Mouse (Mus musculus) spleen, postnatal 4 days (tissue): ENCODE results near the gene Crb3.
"Not testable (repeated sequence)": the region's sequence is repeated elsewhere in the genome, so short reads cannot be mapped to it uniquely, and the experiment has no call there.

Source experiments
- DNase-seq, 2 experiments: peaks; one replicate each; pipeline ENCODE4 v3.0.0; 2022; ENCODE audit warnings: low spot score in 2 of 2

Crb3 gene

DNA sequence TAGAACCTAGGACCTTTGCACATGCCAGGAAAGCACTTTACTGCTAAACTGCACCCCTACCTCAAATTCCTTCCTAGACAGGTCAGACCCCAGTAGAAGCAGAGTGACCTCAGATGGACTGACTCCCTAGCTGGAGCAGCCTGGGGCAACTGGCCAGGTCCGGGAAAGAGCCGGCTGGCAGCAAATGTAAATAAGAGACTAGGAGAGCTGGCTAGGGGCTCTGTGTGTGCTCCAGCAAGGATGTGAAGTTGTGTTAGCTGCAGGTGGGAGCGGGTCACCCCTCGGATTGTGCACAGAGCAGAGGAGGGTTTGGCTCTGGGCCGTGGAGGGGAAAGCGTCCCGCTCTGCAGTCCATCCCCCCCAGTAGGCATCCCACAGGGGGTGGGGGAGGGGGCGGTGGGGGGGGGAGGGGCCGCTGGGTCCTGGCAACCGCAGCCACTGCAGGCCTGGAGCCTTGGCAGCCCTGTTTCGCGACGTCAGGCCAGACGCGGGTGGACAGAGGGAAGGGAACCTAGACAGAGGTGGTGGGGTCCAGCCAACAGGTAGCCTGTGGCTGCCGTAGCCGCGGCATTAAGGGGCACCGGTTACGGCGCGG, at the start of gene Crb3:
Gene Crb3, plus strand, starts transcription at position 215 of the 595 bp plus-strand sequence.
- DNase-seq = no peak

DNA sequence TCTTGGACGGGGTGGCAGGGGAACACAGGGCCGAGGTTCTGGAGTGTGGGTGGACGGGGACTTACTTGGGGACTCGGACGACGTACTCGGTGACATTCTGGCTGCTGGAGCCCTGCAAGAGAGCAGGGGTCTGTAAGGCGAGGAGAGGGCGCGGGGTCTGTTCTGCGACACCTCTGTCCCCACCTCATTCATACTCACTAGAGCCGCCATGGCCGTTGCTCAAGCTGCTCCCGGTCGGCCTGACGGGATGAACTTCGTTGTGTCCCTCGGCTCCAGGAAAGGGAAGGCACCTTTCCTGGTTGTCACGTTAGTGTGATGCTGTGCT, 48.0 kb upstream of the Crb3 start:
- DNase-seq = no peak

DNA sequence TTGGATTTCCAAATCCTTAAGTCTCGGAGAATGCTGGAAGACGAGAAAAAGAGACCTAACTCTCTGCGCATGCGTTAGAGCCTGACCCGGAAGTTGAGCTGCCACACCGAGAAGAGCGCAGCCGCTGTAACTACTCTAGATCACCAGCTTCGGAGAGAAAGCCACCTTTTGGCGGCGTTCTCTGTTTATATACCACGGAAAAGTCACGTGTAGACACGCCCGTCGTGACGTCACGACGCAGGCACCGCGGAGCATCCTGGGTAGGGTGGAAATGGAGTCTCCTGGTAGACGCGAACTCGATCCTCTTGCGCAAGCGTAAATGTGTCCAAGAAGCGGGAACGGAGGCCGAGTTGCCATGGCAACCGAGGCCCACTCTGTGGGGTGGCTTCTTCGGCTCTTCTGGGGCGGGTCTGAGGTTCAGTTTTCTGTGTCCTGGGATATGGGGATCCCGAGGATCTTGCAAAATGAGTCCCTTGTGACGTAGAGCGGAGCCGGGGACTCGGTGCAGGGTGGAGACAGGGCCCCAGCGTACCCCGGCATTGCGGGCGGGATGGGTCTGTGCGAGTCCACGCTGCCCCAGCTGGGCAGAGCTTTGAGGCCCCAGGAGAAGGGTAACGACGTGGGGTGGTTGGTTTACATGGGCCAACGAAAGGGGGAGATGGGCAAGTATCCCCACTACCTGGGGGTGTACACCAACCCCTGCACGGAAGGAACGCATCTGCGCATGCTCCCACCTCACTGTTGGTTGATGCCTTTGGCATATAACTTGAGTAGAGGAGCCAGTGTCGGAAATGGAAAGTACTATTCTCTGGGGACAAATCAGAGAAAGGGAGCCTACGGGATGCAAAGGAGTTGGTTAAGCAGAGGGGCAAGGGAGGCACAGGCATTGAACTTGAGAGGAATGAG, 47.4 kb upstream of the Crb3 start, which contains the start of the genes Gtf2f1 and Gm17949:
Gene Gtf2f1, minus strand, starts transcription at position 53 of the 906 bp plus-strand sequence.
Gene Gm17949, plus strand, starts transcription at position 234 of the 906 bp plus-strand sequence.
- DNase-seq = peak; percentile 93 to 96

DNA sequence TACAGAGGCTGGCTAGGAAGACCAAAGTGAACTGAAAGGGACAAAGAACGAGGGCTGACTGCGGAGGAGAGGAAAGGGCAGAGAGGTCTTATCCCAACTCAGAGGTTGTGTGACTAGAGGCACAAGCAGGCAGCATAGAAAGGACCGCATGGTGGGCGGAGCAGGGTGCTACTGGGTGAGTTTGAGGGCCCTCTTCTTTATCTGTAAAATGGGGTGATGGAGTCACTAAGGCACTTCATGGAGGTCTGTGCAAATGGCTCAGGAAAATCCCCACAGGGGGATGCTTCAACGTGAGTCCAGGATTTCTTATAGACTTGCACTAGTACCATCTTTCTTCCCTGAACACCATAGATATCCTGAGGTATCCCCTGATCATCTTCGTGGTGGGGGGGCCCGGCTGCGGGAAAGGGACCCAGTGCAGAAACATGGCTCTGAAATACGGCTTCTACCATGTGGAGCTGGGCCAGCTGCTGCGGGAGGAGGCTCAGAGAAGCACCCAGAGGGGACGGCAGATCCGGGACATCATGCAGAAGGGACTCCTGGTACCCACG, 46.6 kb upstream of the Crb3 start:
- no peak for DNase-seq

DNA sequence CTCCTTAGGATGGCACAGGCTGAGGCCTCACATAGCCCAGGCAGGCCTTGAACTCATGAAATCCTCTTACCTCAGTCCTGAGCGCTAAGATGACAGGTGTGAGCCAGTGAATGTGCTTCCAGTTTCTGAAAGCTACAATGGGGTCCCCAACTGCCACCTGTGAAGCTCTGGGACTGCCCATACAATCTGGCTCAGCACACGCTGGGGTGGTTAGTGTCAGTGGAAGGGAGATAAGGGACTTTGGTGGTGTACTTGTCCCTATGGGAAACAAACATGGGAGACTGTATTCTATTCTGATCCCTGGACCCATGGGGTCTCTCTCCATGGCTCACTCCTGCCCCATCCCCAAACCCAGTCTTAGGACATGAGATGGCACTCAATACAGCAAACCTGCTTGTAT, 39.2 kb upstream of the Crb3 start:
- peak in 1 of 2 experiments; percentile 42 for DNase-seq

DNA sequence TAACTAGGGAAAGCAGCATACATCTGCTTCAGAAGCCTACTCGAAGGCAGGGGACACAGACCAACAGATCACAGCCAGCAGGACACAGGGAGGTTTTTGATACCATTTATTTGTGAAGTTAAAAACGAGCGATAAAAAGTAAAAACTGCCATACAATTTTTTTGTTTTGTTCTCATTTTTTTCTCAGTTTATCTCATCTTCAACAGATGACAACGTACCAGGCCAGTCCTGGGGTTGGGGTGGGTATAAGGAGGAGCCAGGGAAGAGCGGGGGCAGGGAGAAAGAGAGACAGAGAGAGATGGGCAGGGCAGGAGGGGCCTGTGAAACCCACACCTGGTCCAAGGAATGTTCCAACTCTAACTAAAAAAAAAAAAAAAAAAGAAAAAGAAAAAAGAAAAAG, 37.9 kb upstream of the Crb3 start:
- DNase-seq = no peak

DNA sequence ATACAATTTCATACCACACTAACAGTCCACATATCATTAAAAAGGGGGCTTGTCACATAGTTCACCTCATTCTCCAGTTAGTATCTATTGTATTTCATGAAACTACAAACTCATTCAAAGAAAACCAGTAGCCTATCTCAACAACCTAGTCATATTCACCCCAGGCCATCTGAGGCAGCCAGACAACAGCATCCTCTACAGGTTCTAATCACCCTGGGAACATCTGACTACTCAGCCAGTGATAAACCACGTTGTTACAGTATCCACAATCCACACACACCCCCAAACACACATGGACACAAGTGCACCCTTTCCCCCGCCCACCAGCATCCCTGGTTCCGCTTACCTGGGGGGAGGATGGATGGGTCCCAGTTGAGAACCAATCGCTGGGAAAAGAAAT, 31.4 kb upstream of the Crb3 start:
- DNase-seq = no peak

DNA sequence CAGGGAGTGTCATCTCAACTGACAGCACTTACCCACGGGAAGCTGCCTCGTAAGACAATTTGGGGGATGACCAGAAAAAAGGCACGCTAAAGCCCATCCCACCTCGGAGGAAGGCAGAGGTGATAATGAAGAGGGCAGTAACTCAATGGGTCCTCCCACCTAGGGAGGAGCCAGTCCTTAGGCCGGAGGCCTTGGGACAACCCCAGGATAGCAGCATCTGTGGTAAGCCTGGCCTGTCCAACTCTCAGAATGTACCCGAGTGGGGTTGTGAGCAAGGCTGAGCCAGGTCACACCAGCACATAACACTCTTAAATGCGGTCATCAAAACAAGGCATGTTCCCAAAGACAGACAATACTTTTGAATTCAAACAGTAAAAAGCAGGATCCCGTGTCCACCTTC, 29.2 kb upstream of the Crb3 start:
- peak in 1 of 2 experiments; percentile 47 for DNase-seq

DNA sequence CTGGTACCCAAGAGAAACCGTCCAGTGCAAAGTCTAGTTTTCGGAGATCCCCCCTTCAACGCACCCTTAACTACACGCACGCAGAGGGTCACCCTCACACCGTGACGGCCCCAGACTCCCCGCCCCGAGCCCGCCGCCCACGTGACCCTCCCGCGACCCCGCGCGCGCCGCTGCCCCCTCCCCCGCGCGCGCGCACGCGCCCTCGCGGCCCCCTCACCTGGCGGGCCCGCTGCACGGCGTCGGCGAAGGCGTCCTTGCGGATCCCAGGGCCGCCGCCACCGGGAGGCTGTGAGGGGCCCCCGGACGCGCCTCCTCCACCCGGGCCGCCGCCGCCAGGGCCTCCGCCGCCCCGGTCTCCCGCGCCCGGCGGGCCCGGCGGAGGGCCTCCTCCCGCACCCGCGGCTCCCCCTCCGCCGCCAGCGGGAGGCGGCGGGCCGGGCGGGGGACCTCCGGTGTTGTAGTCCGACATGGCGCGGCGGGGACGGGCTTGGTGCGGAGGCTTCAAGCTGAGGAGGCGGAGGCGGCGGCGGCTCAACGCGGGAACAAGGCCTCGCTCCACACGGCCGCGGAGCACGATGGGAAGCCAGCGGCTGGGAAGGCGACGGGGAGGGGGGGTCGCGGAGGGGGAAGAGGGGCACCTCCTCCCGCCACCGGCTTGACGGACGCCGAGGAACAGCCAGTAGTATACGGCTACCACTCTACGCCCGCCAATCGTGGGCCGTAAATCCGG, 27.8 kb upstream of the Crb3 start, which contains the start of gene Khsrp:
Gene Khsrp, minus strand, starts transcription at position 592 of the 730 bp plus-strand sequence.
- peak; percentile 43 to 82 for DNase-seq

DNA sequence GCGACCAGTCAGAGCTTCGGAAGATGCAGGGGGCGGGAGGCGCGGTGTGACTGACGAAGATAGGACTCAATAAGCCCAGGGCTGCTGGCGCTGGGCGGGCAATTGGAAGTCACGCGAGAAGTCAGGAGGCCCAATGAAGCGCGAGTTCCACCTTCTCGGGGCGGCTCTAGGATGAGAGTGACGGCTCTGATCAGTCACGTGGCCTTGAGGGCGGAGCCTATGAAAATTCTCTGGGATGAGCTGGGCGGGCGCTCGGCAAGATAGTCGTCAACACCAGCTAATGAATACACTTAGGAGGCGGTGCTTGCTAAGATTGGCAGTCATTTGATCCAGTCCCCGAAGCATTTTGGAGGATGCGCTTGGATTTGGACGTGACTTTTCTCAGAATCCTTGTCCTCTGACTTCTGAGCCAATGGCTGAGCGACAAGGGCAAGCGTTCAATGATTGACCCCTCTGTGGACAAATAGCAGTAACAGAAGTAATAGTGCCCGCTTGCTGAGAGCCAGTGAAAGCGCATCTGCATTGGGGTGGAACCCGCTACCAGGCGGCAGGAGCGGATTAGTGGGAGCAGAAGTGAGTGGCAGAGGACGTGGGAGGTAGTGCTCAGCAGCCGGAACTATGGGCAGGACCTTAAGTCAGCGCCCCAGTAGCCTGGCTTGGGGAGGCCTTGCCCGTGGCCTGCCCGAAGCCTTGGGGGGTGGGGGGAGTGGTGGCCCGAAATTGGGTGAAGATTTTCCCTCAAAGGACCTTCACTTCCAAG, 27.1 kb upstream of the Crb3 start:
- DNase-seq = peak; percentile 97 to 99

DNA sequence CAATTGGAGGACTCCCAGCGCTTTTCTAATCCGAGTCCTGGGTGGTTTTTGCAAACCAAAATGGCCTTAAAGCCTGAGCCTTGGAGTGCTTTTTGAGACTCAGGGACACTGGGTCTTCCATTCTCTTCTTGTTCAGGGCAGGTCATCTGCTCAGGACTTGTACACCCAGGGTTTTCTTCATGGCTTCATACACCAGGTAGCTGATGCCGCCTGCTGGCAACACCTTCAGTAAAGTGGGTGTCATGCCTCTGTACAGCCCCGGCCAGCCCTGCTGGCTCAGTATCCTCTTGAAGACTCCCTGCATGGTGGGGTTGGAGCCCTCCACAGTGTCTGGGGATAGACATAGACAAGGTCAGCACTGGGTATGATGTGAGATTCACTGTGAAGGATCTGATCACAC, 26.1 kb upstream of the Crb3 start:
- no peak for DNase-seq

DNA sequence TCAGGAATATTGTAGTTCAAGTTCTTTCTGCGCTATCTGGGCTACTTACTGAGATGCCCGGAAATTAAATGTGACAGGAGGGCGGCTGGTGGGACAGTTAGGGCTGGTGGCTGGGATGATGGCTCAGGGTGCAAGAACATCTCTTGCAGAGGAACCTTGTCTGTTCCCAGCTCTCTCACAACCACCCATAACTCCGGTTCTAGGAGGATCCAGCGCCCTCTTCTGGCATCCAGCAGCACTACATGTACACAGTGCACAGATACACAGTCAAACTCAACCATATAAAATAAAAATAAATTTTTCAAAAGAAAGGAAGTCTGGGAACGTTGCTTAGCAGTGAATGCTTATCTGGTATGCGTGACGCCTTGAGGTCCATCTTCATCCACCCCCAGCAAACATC, 19.9 kb upstream of the Crb3 start:
- no peak for DNase-seq

DNA sequence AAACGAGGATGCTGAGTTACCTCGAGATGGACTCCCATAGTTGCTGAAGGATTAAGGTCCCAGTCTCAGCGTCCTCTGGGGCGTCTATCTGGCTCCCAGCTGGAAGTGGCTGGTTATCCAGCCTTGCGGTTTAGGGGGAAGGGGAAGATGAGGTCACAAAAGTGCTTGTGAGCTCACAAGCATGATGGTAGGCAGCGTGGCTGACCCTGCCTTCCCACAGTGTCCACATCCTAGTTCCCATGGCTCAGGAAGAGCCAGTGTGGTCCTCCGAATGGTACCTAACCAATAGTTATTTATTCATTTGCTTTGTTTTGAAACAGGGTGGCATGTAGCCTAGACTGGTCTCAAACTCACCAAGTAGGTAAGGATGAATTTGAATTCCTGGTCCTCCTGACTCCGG, 17.4 kb upstream of the Crb3 start, which contains the start of gene Slc25a41:
Gene Slc25a41, minus strand, starts transcription at position 101 of the 400 bp plus-strand sequence.
- no peak for DNase-seq

DNA sequence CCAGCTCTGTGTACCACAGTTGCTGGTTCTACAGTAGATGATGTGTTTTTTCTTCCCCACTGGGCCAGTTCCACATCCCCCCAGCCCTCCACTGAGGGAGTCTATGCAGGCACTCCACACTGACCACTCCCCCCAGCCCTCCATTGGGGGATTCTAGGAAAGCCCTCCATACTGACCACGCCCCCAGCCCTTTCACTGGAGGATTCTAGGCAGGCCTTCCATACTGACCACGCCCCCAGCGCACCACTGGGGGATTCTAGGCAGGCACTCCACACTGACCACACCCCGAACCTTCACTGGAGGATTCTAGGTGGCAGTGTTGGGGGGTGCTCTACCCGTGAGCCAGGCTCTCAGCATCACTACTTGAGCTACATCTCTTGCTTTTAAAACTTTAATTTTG, 11.5 kb upstream of the Crb3 start:
- DNase-seq = no peak

DNA sequence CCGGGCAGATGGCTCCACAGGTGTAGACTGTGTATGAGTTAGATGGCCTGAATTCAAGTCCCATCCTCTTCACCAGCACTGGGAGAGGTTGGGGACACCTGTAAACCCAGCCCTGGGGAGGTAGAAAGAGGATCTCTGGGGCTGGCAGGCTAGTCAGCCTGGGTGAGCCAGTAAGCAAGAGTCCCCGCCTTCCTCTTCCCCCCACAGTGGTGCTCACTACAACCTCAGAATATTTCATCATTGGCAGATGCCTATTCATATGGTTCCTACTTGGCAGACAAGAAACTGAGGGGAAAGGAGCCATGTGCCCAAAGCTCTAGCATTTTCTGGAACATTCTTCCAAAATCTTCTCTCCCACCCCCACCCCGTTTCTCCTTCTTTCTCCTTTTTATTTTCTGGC, 10.1 kb upstream of the Crb3 start:
- no peak for DNase-seq

DNA sequence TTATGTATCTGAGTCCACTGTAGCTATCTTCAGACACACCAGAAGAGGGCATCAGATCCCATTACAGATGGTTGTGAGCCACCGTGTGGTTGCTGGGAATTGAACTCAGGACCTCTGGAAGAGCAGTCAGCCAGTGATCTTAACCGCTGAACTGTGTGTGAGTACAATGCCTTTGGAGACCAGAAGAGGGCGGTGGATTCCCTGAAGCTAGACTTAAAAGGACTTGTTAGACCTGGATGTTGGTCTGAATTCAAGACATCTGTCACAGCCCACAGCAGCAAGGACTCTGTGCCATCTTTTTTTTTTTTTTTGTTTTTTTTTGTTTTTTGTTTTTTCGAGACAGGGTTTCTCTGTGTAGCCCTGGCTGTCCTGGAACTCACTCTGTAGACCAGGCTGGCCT, 7.2 kb upstream of the Crb3 start:
- DNase-seq = not testable (repeated sequence)

DNA sequence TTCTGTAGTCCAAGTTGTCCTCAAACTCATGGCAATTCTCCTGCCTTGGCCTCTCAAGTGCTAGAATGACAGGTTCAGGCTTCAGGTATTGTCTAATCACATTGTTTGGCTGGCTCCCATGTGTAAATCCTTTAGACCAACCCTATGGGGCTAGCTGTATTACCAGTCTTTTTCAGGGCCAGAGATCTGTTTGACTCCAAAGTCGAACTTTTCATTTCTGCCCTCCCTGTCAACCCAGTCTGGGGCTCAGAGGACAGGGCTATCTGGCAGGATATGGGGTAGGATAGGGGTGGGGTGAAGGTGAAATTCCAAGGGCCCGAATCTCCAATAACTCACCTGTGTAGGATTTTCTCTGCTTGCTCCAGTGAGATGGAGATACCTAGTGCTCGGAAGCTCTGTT, 2.7 kb upstream of the Crb3 start:
- DNase-seq = no peak

DNA sequence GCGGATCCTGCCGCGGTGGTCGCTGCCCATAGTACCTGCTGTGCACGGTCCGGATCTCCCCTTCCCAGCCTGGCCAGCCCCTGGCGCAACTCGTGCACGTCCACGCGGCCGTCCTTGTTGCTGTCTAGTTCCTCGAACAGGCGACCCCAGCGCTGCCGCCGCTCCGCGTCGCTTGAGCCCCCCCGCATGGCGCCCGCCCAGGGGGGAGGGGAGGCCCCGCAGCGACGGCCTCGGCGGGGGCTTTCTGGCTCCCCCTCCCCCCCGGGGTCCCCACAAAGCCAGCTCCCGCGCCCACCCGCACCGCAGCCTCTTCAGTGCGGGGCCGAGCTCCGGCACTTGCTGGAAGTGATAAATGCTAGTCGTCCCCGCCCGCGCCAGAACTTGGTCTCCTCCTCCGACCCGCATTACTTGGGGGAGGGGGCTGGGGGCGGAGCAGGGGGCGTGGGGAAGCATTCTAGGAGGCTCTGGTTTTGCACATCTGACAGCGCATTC, 627 bp downstream of the Crb3 start, which contains the start of gene Slc25a23:
Gene Slc25a23, minus strand, starts transcription at position 378 of the 492 bp plus-strand sequence.
- peak; percentile 49 to 78 for DNase-seq

DNA sequence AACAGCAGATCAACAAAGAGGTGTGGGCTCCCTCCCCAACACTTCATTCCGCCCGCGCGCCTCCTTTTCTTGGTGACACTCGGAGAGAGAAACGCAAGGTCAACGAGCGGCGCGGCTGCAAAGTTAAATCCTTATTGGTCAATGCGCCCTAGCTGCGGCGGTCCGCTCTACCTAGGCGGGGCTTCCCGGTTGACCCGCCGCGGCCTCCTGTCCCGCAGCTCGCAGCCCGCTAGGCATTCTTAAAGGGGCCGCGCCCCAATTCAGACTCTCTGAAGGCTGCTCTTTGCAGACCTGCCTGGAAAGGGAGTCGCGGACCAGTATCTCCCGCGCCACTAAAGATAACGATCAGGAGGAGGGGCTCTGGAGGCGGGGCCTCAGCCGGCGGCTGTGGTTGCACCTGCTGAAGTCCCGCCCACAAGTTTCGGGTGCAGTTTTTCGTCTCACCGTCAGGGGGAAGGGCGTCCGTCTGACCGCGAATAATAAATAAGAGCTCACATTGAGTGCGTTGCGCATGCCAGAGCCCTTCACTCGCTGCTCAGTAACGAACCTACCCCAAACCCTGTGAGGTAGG, 1.4 kb downstream of the Crb3 start:
- DNase-seq = peak; percentile 92 to 95

DNA sequence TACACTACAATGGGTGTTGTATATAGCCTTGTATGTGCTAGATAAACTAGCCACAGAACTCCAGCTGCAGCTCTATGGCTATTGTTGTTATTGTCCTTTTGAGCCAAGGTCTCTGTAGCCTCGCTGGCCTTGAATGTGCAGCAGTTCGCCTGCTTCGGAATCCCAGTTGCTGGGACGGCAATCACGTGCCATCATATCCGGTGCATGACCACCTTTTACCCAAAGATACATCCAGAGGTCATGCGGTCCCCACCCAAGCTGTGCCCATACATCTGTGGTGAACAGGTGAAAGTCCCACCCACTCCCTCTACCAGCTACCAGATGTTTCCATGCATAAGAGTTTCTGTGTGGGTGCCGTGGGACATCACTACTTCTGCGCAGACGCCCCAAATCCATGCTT, 2.2 kb downstream of the Crb3 start:
- DNase-seq = no peak
